ENCODE assay signal across 7 mouse cellular contexts in genomic region chr3:41742278-41742934, GRCm38 (mm10). TPM values are rescaled to one million over a fixed set of nuclear protein-coding genes. Genes with fewer than 3 reads are reported as not detected.
A peak's percentile ranks its signal among the peaks of the same experiment; 100 is the strongest.
DNase-seq lines count a peak whose midpoint lies in the region; ATAC-seq and TF ChIP-seq lines count a peak whose summit lies in the region.

TSS of gene Sclt1 (minus strand) at chr3:41742514.
TSS of gene D3Ertd751e (plus strand) at chr3:41742611.

- peak; percentile 98 for DNase-seq in adrenal gland, postnatal 10 days
- DNase-seq in embryonic facial prominence, embryonic 10.5 days (ENCODE audit: low spot score) = peak; percentile 97
- peak; percentile 45 for DNase-seq in gonadal fat pad, adult 2 months (ENCODE audit: low read depth)
- peak; percentile 98 for DNase-seq in left cerebral cortex, postnatal 4 days

- ATAC-seq in intestine, postnatal 0 days = peak; percentile 100
- ATAC-seq in midbrain, embryonic 12.5 days (ENCODE audit: low FRiP score, low read depth) = peak; percentile 99

- no peaks in the 10 kb centered on the region for H3K9me3 ChIP-seq in embryonic facial prominence, embryonic 10.5 days
- H3K9me3 ChIP-seq in intestine, postnatal 0 days (ENCODE audit: control insufficient read depth) = no peaks in the 10 kb centered on the region
- no peaks in the 10 kb centered on the region for H3K9me3 ChIP-seq in midbrain, embryonic 12.5 days

- peak; percentile 32; the same call in 1 of the 2 replicates for TF ChIP-seq POLR2A in small intestine, adult 2 months (IDR thresholded peaks at IDR 0.05; ENCODE audit: low read depth, low read length)

- 0 out of 2 replicates have a peak, but pooled peaks cover 5% of the 10 kb centered on the region for H3K36me3 ChIP-seq in embryonic facial prominence, embryonic 10.5 days (replicated peaks)
- H3K36me3 ChIP-seq in intestine, postnatal 0 days (ENCODE audit: control insufficient read depth, insufficient read depth) = no peaks in the 10 kb centered on the region
- H3K36me3 ChIP-seq in midbrain, embryonic 12.5 days = no peaks in the 10 kb centered on the region
- H3K36me3 ChIP-seq in small intestine, adult 2 months (ENCODE audit: control insufficient read depth, insufficient read depth, low read length) = no peaks in the 10 kb centered on the region

- H3K4me2 ChIP-seq in intestine, postnatal 0 days (replicated peaks; ENCODE audit: low read depth) = peak within 1 kb of the TSS; percentile 74
- peak within 1 kb of the TSS; percentile 74 for H3K4me2 ChIP-seq in midbrain, embryonic 12.5 days (replicated peaks)

- peak within 1 kb of the TSS; percentile 95 for H3K27ac ChIP-seq in embryonic facial prominence, embryonic 10.5 days (replicated peaks)
- peak within 1 kb of the TSS; percentile 87 for H3K27ac ChIP-seq in intestine, postnatal 0 days (ENCODE audit: low read depth, low read length)
- H3K27ac ChIP-seq in midbrain, embryonic 12.5 days (replicated peaks) = peak within 1 kb of the TSS; percentile 97
- peak within 1 kb of the TSS; percentile 41; the same call in 1 of the 2 replicates for H3K27ac ChIP-seq in small intestine, adult 2 months (ENCODE audit: insufficient read depth, low read depth, low read length)

- intact Hi-C loops in left cerebral cortex, postnatal 4 days (cut with DNase I) = no loop called here

- peak; percentile 18; the same call in 1 of the 2 replicates for TF ChIP-seq CTCF in intestine, postnatal 0 days (IDR thresholded peaks at IDR 0.05; ENCODE audit: low read depth)
- no peak for TF ChIP-seq CTCF in small intestine, adult 2 months (IDR thresholded peaks at IDR 0.05; ENCODE audit: extremely low read depth, insufficient read length, insufficient replicate concordance, low read depth, low read length)

- H3K4me3 ChIP-seq in embryonic facial prominence, embryonic 10.5 days = peak within 1 kb of the TSS; percentile 80
- peak within 1 kb of the TSS; percentile 77 for H3K4me3 ChIP-seq in intestine, postnatal 0 days (ENCODE audit: low read depth, low read length)
- H3K4me3 ChIP-seq in midbrain, embryonic 12.5 days = peak within 1 kb of the TSS; percentile 70
- H3K4me3 ChIP-seq in small intestine, adult 2 months (ENCODE audit: low read depth, low read length) = peak within 1 kb of the TSS; percentile 85

- WGBS in embryonic facial prominence, embryonic 10.5 days = under 1% methylated on average over 66 of the region's 66 CpGs
- under 1% methylated on average over 66 of the region's 66 CpGs for WGBS in intestine, postnatal 0 days
- under 1% methylated on average over 66 of the region's 66 CpGs for WGBS in midbrain, embryonic 12.5 days
- WGBS in small intestine, adult 2 months = under 1% methylated on average over 66 of the region's 66 CpGs

- no peaks in the 10 kb centered on the region for H3K27me3 ChIP-seq in embryonic facial prominence, embryonic 10.5 days (replicated peaks; ENCODE audit: low read depth, poor library complexity, severe bottlenecking)
- no peaks in the 10 kb centered on the region for H3K27me3 ChIP-seq in intestine, postnatal 0 days (replicated peaks; ENCODE audit: control insufficient read depth, insufficient read depth, low read length)
- H3K27me3 ChIP-seq in midbrain, embryonic 12.5 days = no peaks in the 10 kb centered on the region
- H3K27me3 ChIP-seq in small intestine, adult 2 months (ENCODE audit: control insufficient read depth, insufficient read depth, low read length) = no peaks in the 10 kb centered on the region

- H3K4me1 ChIP-seq in embryonic facial prominence, embryonic 10.5 days = peaks cover 13% of the 10 kb centered on the region
- no peaks in the 10 kb centered on the region for H3K4me1 ChIP-seq in intestine, postnatal 0 days (replicated peaks; ENCODE audit: control insufficient read depth, insufficient read depth, low read length)
- H3K4me1 ChIP-seq in midbrain, embryonic 12.5 days = peaks cover 18% of the 10 kb centered on the region
- H3K4me1 ChIP-seq in small intestine, adult 2 months (ENCODE audit: control insufficient read depth, insufficient read depth, insufficient read length, low read length) = peaks cover 2% of the 10 kb centered on the region; the same call in 1 of the 2 replicates

- peak within 1 kb of the TSS; percentile 68 for H3K9ac ChIP-seq in intestine, postnatal 0 days (ENCODE audit: low read depth, low read length)
- peak within 1 kb of the TSS; percentile 86 for H3K9ac ChIP-seq in midbrain, embryonic 12.5 days (replicated peaks)

RNA-seq across cellular contexts. Expression of gene Sclt1, which starts in this region (rescaled TPM):
- total RNA-seq in adrenal gland, postnatal 10 days (2021) = 10 to 100 TPM in 1 of 2 experiments, 1 to 10 TPM in 1; 9.8 to 15.1 TPM
- 22.9 and 23.2 TPM in 2 replicates for polyA plus RNA-seq in embryonic facial prominence, embryonic 10.5 days (2016; fragmentation: Nextera tagmentation; extraction: Ambion mirVana)
- 4.0 and 7.3 TPM in 2 replicates for polyA plus RNA-seq in gonadal fat pad, adult 2 months (2012; rRNA removed)
- polyA plus RNA-seq in intestine, postnatal 0 days (2015; fragmentation: Nextera tagmentation; extraction: Ambion mirVana) = 7.1 and 9.4 TPM in 2 replicates
- total RNA-seq in left cerebral cortex, postnatal 4 days (2021) = 10 to 100 TPM; 18.7 to 20.4 TPM
- polyA plus RNA-seq in midbrain, embryonic 12.5 days (2016; fragmentation: Nextera tagmentation; extraction: Ambion mirVana) = 27.2 and 30.5 TPM in 2 replicates
- 1.2 and 3.0 TPM in 2 replicates for polyA plus RNA-seq in small intestine, adult 2 months (2012; rRNA removed)

RNA-seq across cellular contexts. Expression of gene D3Ertd751e, which starts in this region (rescaled TPM):
- 10 to 100 TPM; 11.5 to 15.6 TPM for total RNA-seq in adrenal gland, postnatal 10 days (2021)
- polyA plus RNA-seq in embryonic facial prominence, embryonic 10.5 days (2016; fragmentation: Nextera tagmentation; extraction: Ambion mirVana) = 16.7 and 18.0 TPM in 2 replicates
- polyA plus RNA-seq in gonadal fat pad, adult 2 months (2012; rRNA removed) = 4.0 and 4.2 TPM in 2 replicates
- 10.7 and 11.1 TPM in 2 replicates for polyA plus RNA-seq in intestine, postnatal 0 days (2015; fragmentation: Nextera tagmentation; extraction: Ambion mirVana)
- 1 to 10 TPM; 4.6 to 5.8 TPM for total RNA-seq in left cerebral cortex, postnatal 4 days (2021)
- polyA plus RNA-seq in midbrain, embryonic 12.5 days (2016; fragmentation: Nextera tagmentation; extraction: Ambion mirVana) = 19.5 and 22.7 TPM in 2 replicates
- 0.13 and 0.22 TPM in 2 replicates for polyA plus RNA-seq in small intestine, adult 2 months (2012; rRNA removed)

Comparison
In these comparisons a context has a peak if more than half of its experiments do, and no peak if none do; other contexts are left out.
1. Peak in every context shown above with its lines: DNase-seq, ATAC-seq, H3K4me3 ChIP-seq and H3K27ac ChIP-seq.
2. DNase-seq: peak in every context shown above with its lines; median percentile 98 in adrenal gland, postnatal 10 days; 98 in left cerebral cortex, postnatal 4 days; 97 in embryonic facial prominence, embryonic 10.5 days; 45 in gonadal fat pad, adult 2 months.
3. H3K27ac ChIP-seq: peak in every context shown above with its lines; median percentile 97 in midbrain, embryonic 12.5 days; 95 in embryonic facial prominence, embryonic 10.5 days; 87 in intestine, postnatal 0 days; 41 in small intestine, adult 2 months.